Mouse (Mus musculus) CD4-positive, CD25-positive, alpha-beta regulatory T cell, adult 4 months (primary cell): ENCODE measurements around the gene Tmem179. TPM values are rescaled to one million over a fixed set of nuclear protein-coding genes. Genes with fewer than 3 reads are reported as not detected.

Experiments
- ATAC-seq: one replicate; pipeline ENCODE4 v1.8.0; 2017
- polyA plus RNA-seq, 2 experiments: library from polyadenylated mRNA; unstranded; fragments of 100-300 nt; shearing (Covaris generic); gene quantifications; one replicate each; pipeline ENCODE4 v1.2.1; 2017

Gene Tmem179
- not detected for polyA plus RNA-seq

DNA sequence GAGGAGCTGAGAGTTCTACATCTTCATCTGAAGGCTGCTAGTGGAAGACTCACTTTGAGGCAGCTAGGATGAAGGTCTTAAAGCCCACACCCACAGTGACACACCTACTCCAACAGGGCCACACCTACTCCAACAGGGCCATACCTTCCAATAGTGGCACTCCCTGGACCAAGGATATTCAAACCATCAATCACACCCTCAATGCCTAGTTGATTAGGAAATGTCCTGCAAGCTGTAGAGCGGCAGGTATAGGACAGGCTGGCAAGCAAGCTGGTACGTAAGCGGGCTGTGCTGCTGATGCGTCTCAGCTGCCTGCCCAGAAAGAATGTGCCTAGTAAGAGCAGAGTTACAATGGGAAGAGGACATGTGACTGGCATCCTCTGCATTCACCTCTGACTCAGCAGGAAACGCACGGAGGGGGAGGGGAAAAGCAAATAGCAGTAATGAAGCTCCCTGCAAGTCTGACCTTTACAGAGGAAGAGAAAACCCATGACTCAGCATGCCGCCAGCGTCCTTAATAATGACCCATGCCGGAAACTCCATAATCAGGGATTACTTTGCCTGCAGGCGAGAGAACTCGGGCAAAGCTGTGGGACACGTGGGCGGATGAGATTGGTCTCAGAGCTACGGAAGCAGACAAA, at the start of gene Tmem179:
Tmem179 (minus strand) TSS at position 51 of the 641 bp plus-strand sequence.
- ATAC-seq: no peak

DNA sequence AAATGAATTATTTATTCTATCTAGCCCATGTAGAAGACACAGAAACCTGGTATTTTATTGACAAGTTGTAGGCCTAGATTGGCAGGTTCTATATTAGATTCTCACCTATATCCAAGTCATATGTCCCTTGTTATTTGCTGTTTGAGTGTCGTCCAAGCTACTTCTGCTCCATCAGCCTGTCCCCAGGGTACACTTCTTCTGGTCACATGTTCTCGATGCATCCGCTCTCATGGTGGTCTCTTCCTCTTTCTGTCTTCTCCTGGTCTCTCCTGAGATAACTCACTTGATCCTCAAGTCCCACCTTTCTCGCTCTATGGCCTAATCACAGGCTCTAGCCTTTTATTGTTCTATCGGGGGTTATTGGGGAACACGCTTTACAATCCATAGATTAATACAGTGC, 46.5 kb upstream of the Tmem179 start:
- ATAC-seq: no peak

DNA sequence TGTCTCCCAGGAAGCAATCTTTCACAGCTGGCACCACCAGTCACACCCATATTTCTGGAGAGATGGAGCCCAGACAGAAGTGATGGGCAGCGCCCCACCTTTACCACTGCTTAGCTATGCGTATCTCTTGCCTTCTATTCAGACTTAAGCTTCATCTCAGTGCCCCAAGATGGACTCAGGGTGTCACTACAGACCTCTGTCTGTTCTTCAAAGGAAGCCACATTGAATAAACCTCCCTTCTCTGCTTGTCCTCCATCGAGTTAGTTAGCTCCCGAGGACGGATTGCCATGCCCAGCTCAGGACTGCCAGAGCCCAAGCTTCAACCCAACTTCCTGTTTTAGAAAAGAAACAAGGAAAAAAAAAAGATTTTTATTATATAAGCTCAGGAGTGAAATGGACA, 45.9 kb upstream of the Tmem179 start:
- ATAC-seq: no peak

DNA sequence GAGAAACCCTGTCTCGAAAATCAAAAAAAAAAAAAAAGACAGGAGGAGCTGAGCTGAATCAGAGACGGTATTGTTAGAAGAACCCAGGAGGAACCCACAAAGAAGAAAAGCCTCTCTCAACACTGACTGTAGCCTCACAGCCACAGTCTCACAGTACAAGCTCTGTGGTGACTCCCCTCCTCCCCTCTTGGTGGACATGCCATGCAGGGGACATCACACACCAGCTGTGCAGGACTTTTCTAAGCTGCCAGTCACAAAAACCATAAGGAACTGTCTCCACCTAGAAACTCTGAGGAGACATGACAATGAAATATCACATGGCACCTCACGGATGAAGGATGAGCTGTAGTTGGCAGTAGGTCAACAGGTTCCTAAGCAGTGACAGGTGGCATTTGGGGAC, 44.6 kb upstream of the Tmem179 start:
- ATAC-seq: no peak

DNA sequence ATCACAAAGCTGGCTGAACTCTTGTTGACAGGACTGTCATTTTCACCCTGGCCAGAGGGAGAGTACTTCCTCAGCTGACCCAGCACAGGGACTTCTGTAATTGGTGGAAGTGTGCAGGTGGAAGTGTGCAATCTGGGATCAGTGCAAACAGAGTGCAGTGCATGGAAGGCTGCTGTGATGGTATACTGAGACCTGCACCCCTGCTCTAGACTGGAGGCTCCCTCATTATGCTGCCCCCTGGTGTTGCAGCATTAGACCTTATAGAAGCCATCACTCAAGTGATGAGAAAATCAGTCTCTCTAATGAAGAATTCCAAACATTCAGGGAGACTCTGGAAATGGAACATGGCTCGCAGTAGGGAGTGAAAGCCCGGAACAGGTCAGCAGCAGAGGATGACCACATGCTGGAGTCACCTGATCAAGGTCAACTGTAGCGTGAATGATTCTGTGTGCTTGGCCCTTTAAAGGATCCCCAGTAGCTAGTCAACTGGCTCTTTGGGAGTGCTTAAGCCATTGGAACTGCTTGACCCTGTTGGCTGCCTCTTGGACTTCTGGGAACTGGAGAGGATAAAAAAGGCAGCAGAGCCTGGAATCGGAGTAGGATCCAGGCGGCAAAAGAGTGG, 43.7 kb upstream of the Tmem179 start:
- no peak for ATAC-seq

DNA sequence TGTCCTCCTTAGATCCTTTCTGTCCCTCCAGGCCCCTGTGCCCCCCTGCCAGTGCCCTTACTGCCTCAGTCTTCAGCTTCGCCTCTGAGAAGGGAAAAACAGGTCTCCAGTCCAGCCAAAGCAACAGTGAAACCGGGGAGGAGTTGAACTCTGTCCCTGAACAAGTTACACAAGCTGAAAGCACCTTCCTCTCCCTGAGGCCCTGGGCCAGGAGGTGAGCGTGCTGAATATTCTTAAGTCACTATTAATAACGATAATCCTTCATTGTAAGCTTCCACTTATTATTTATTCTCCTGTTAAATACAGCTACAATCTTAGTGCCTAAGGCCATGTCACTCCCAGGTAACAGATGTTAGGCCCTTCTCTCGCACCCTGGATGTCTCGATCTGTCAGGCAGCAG, 43.1 kb upstream of the Tmem179 start:
- no peak for ATAC-seq

DNA sequence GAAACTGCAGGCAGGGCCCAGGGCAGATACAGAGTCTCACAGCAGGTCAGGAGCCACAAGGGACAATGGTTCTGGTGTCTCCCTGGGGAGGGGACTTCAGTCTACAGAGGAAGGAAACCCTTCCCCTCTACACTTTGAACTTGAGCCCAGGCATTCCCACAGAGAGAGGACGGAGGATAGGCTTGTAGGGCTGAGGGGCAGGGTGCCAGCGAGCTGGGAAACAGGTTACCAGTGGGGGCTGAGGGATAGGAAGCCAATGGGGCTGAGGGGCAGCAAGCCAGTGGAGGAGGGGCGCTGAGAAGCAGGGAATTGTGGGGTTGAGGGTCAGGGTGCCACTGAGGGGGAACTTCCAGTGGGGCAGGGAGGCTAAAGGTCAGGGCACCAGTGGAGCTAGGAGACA, 42.7 kb upstream of the Tmem179 start:
- no peak for ATAC-seq

DNA sequence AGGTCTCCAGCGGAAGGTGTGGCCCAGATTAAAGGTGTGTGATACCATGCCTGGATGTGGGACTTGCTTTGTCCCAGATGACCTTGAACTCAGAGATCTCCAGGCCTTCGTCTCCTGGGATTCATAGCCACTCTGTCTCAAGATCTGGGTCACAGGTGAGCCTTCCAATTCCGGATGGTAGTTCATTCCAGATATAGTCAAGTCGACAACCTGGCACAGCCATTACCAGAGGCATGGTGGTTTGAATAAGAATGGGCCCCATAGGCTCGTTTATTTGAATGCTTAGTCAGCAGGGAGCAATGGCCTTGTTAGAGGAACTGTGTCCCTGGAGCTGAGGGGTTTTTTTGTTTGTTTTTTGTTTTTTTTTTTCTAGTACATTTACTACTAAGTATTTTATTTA, 40.7 kb upstream of the Tmem179 start:
- ATAC-seq: no peak

DNA sequence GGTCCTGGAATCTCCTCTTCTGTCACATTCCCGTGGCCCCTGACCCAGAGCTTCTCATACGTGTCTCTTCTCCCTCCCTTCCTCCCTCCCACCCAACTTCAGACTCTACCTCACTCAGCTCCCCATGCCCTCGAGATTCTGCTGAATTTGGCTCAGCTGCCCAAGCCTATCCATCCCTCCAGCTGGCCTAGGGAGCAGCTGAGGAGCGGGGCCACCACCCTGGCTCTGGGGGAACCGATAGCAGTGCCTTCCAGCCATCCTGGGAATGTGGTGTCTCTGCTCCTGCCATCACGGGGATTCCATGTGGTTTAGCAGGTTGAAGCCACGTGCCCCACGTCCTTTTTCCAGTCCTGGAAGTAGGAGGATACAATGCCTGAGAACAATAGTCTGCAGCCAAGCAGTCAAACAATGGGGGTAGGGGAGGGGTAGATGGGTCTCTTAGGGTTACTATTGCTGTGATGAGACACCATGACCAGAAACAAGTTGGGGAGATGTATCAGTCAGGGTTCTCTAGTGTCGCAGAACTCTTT, 40.0 kb upstream of the Tmem179 start:
- ATAC-seq: no peak

DNA sequence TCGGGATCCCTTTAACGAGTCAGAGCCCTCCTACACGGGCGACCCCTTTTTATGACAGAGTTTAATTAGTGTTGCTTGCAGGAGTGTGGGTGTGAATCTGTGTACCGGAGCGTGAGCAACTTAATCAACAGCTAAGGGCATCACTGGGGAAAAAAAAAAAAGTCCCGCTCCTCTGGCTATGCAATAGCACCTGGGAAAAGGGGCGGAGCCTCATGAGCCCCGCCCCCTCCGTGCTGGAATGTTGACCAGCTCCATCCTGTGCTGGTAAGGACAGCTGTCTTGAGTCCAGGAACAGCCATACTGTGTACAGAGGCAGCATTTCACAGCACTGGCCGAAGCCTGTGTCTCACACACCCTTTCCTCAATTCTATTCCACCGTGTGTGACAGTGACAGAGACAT, 38.4 kb upstream of the Tmem179 start:
- no peak for ATAC-seq

DNA sequence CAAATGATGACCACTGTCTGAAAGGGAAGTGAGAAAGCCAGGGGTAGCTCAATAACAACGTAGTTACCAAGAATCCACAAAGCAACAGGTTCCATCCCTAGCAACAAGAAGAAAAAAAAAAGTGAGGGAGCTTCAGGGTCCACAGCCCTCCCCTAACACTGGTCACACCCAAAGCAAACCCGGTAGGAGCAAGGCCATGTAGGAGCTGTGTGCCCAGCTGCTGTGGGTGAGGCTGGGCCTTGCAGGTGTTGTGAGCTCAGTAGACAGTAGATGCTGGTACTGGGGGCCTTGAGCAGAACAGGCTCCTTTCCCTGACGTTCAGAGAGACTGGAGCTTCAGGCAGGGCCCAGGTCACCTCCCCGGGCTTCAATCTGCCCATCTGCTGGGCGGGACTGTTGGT, 36.0 kb upstream of the Tmem179 start:
- ATAC-seq: no peak

DNA sequence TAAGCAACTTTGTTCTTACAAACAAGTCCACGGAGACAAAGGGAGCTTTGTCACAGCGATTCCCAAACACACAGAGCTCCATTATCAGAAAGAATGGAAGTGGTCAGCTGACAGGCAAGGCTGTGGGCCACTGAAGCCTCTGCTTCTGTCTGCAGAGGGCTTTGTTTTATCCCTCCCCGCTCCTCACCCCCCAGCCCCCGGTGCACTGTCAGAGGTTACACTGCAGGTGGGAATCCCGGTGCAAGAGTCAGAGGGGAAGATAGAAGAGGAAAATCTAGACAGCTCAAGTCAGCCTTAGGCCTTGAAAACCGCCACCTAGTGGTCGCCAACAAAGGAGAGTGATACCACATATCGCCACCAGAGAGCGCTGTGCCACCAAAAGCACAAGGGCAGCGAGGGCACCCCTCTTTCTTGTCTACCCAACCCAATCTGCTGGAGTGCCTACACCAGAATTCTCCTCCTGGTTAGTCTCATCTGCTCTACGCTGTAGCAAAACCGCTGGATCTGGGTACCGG, 35.4 kb upstream of the Tmem179 start:
- ATAC-seq: peak; percentile 70

DNA sequence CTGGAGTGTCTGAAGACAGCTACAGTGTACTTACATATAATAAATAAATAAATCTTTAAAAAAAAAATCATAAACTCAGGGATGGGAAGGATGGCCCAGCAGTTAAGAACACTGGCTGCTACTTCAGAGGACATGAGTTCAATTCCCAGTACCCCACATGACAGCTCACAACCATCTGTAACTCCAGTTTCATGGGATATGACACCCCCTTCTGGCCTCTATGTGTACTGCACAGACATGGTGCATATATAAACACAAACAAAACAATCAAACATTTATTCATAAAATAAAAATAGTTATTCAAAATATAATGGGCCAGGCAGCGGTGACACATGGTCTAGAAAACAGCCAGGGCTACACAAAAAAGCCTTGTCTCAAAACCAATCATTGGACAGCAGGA, 32.7 kb upstream of the Tmem179 start:
- no peak for ATAC-seq

DNA sequence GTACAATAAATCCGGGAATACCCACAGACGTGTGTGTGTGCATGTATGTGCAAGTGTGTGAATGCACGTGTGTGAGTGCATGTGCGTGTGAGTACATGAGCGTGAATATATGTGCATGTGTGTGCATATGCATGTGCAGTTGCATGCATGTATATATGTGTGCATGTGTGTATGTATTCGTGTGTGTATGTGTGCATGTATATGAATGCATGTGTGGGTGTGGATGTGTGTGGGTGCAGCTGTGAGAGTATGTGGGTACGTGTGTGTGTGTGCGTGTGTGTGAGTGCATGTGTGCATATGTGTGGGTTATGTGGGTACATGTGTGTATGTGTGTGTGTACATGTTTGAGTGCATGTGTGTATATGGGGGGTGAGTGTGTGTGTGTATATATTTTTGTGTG, 29.6 kb upstream of the Tmem179 start:
- ATAC-seq: no peak

DNA sequence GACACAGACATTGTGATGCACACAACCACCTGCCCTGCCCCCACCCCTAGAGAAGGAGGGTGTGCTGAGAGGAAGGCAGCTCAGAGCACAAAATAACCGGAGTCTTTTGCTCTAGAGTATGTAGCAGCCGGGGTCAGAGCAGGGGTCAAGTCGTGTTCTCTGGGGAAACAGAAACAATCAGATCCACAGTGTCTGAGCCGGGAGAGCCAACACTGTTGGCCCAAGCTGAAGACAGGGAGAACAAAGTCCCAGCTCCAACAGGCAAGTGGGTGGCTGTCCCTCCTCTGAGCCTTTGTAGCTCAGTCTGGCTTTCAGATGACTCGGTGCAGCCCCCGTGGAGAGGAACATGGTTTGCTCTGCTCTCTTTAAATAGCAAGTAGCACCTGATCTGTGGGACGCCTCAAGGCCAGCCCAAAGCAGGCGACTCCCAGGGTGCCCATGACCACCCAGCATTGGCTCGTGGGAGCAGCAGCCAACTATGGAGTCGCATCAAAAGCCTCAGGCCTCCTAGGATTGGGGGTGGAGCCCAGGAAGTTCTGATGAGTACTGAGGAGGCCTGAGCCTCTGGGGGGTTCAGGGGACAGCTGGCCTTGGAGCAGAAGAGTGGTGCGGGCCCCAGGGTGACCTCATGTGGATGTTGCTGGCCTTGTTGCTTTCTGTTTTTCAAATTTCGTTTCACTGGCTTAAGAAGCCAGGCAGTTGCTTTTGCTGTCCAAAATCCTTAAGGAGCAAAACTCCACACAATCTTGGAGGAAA, 28.6 kb upstream of the Tmem179 start:
- ATAC-seq: no peak

DNA sequence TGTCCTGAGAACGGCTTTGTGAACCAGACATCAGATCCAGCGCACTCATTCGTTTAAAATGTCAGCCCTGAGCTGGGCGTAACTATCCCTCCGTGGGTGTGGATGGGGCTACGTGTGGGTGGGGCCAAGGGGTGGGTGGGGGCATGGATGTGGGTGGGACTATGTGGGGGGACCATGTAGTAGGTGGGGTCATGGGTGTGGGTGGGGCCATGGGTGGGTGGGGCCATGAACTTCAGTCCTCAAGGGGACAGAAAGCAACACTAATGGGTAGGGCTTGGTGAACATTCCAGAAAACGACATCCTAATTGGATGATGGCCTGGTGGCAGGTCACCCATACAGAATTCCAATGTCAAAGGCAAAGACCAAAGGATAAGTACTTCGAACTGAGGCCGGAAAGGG, 27.4 kb upstream of the Tmem179 start:
- no peak for ATAC-seq

DNA sequence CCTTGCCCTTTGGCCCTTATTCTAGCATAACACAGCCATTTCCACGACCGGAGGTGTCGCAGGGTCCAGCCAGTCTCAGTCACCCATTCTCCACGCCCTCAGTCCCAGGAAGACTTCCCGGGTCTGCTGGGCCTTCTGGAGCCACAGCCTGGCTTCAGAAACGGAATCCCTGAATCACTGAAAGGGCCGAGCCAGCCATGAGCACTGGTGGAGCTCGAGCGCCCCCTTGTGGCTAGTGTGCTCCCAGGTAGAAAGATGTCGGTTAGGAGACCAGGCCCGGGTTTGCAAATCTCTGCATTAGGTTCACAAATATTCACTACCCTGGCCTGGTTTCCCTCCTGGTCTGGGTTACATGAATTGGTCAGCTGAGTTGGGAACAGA, 26.4 kb upstream of the Tmem179 start:
- no peak for ATAC-seq

DNA sequence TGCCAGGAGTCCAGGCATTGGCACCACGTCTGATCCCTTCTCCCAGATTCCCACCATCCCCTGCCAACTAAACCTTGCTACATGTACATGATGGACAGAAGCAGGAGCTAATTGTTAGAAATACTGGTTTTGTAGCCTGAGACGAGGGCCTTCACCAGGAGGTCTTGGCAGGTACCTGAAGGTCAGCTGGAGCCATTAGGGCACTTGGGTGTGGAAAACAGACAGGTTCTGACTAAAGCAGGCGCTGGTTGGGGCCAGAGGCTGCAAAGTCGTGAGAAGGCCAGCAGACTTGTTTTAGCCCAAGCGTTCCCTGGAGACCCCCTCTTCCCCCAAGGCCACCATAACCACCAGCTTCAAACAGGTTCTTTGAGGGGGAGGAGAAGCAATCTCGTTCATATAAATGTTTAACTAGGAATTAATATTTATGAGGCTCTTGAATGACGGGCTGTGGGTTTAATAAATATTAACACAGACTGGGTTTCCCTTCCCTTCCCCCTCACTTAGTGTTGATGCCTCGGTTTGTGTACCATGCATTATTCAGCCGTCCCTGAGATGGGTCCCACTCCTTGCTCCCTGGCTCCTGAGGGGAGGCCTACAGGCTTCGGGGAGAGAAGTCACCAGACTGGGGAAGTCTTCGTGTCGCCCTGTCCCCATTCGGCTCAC, 25.8 kb upstream of the Tmem179 start:
- no peak for ATAC-seq

DNA sequence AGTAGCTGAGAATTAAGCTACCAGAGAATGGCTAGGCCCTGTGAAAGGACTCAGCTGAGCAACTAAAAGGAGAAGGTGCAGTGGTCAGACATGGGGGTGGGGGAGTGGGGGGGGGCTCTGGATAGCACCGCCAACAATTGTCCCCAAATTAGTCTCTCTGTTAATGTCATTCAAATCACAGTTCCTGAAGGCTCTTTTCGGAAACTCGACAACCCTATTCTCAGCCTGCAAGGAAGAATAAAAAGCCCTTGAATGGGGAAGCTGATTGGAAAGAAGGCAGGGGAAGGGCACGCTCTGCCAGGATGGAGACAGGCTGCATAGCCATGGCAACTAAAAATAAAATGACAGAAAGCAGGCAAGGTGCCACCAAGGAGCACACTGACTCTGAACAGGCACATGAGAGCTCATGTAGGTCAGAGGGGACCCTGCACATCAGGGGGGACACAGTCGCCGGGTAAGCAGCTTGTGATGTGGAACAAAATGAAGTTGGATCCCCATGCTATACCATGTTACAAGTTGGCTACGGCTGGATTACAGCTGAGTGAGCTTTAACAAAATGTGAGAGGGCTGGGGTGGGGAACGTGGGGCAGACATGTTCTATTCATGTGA, 25.0 kb upstream of the Tmem179 start:
- no peak for ATAC-seq

DNA sequence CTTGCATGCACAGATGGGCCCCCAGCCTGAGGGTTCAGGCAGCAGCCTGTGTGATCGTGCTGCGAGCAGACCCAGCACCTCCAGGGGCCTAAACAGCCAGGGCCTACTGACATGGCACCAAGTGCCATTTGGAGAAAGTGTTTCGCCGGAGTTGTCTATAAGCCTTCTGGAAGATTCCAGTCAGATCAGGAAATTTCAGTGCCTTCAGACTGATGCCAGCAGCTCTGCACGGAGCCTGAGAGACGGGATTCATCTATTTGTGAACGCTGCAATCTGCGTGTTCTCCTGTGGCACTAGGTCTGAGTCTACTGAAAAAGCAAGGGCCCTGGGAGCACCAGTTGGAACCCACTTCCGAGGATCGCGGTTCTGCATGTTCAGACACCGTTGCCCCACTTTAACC, 23.8 kb upstream of the Tmem179 start:
- ATAC-seq: no peak

DNA sequence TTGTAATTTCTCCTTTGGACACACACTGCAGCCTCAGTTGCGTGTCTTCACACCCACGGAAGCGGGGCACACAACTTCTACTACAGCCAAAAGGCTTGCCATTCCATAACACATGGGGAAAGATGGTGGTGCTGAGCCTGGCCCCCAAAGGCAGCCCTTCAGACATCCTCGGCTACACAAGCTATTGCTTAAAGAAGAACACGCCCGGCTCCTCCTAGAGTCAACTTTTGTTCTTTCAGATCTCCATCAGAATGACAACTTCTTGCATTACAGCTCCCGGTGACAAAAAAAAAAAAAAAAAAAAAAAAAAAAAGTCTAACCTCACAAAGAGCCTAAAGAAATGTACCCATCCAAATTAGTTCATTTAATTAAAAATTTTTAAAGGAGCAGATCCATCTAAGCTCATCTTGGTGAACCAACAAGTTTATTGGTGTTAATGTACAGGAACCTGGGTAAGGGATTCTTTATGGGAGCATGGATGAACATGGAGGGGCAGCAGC, 23.0 kb upstream of the Tmem179 start:
- ATAC-seq: no peak

DNA sequence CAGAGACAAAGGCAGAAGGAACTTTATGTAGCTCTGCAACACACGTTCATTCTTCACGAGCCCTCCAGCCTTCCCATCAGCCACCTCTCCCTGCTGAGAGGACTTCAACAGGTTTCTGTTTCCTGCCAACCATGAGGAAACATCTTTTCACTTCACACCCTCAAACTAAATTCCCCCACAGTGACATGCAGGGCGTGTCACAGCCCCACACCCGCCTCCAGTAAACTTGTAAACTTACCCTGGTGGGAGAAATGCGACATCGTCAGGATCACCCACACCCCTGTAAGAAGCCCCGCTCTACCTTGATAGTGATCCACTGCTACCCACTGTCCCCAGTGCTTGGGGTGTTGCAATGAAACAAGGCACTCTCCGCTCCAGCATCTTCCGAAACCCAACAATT, 21.8 kb upstream of the Tmem179 start:
- no peak for ATAC-seq

DNA sequence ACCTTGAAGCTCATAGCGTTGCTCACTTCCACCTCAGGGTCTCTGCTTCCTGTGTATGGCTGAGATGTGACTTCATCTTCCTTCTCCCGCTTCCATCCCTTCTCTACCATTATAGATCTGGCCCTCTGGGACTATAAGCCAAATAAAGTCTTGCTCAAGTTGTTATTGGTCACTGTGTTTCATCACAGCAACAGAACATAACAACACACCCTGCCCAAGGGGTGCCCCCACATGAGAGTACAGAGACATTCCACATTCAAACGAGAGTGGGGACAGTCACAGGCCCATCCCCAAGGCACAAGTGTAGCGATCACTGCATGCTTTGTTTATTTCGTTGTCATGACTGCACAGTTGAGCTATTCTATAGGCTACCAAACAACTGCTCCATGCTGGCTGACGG, 20.7 kb upstream of the Tmem179 start:
- ATAC-seq: no peak
